Mouse (Mus musculus) cerebellum, adult 8-10 months (tissue): Measurements from ENCODE around the gene Plk3.

Experiments used
- DNase-seq: peaks from one replicate; pipeline ENCODE4 v3.0.0; 2022

The Plk3 gene

GRCm38 (mm10) chr4:117138295-117139216 lies 4.8 kb upstream of the Plk3 start:
- no peak for DNase-seq

- DNase-seq = no peak
Measured at GRCm38 (mm10) chr4:117136034-117136433, 2.3 kb upstream of the Plk3 start.

GRCm38 (mm10) chr4:117134601-117134995 lies 835 bp upstream of the Plk3 start:
- no peak for DNase-seq

- DNase-seq = no peak
Measured at GRCm38 (mm10) chr4:117133366-117133796, 382 bp downstream of the Plk3 start.

- DNase-seq = no peak
Measured at GRCm38 (mm10) chr4:117132794-117133143, 994 bp downstream of the Plk3 start.

GRCm38 (mm10) chr4:117131890-117132793 lies 1.6 kb downstream of the Plk3 start:
- DNase-seq = no peak

- DNase-seq = no peak
Measured at GRCm38 (mm10) chr4:117131198-117131597, 2.6 kb downstream of the Plk3 start.

- DNase-seq = no peak
Measured at GRCm38 (mm10) chr4:117130790-117131189, 3.0 kb downstream of the Plk3 start.

- DNase-seq = no peak
Measured at GRCm38 (mm10) chr4:117127991-117128686, 5.6 kb downstream of the Plk3 start.

GRCm38 (mm10) chr4:117126675-117127290 lies 7.0 kb downstream of the Plk3 start, which contains the start of gene Tctex1d4:
TSS of gene Tctex1d4 (plus strand) at chr4:117126794.
- no peak for DNase-seq

- no peak for DNase-seq
Measured at GRCm38 (mm10) chr4:117125910-117126674, 7.7 kb downstream of the Plk3 start.

- DNase-seq = no peak
Measured at GRCm38 (mm10) chr4:117125348-117125909, 8.3 kb downstream of the Plk3 start, which contains the start of gene Btbd19. TSS of gene Btbd19 (minus strand) at chr4:117125725.

- no peak for DNase-seq
Measured at GRCm38 (mm10) chr4:117124518-117125347, 9.0 kb downstream of the Plk3 start.

GRCm38 (mm10) chr4:117124218-117124517 lies 9.6 kb downstream of the Plk3 start:
- no peak for DNase-seq

GRCm38 (mm10) chr4:117123546-117124217 lies 10.1 kb downstream of the Plk3 start:
- no peak for DNase-seq

GRCm38 (mm10) chr4:117122209-117122608 lies 11.6 kb downstream of the Plk3 start:
- no peak for DNase-seq

GRCm38 (mm10) chr4:117120445-117121414 lies 13.0 kb downstream of the Plk3 start:
- DNase-seq = peak; percentile 87

GRCm38 (mm10) chr4:117120052-117120444 lies 13.7 kb downstream of the Plk3 start:
- no peak for DNase-seq

- DNase-seq = no peak
Measured at GRCm38 (mm10) chr4:117119636-117120035, 14.1 kb downstream of the Plk3 start.
